Mouse (Mus musculus): ENCODE results near the gene Ddx31. TPM values are rescaled to one million over a fixed set of nuclear protein-coding genes. Genes with fewer than 3 reads are reported as not detected.

The Ddx31 gene
- total RNA-seq, 1 experiment from 2014 or later: 7.7 TPM

Other genes with a start within 250 kb of the Ddx31 start
- 2.1 TPM in 1 of 2 replicates, not detected in the other for gene Gfi1b, start 218.4 kb upstream of the Ddx31 start, total RNA-seq (2021)
- gene Tsc1, start 199.2 kb upstream of the Ddx31 start, total RNA-seq (2021): 16.5 and 19.3 TPM in 2 replicates
- 0.93 TPM in 1 of 2 replicates, not detected in the other for gene Spaca9, start 140.7 kb upstream of the Ddx31 start, total RNA-seq (2021)
- not detected in 2 replicates for gene Ak8, start 140.2 kb upstream of the Ddx31 start, total RNA-seq (2021)
- 28.4 and 30.6 TPM in 2 replicates for gene Gtf3c4, start within 50 bp of the Ddx31 start, total RNA-seq (2021)
- gene Barhl1, start 76.3 kb downstream of the Ddx31 start, total RNA-seq (2021): 0.26 TPM in 1 of 2 replicates, not detected in the other
- 0.41 and 0.93 TPM in 2 replicates for gene Cfap77, start 214.7 kb downstream of the Ddx31 start, total RNA-seq (2021)
- 12.0 and 16.3 TPM in 2 replicates for gene Ttf1, start 219.9 kb downstream of the Ddx31 start, total RNA-seq (2021)

Measured in adrenal gland, postnatal 14 days (tissue).